9 mouse cellular contexts compared by ENCODE assay signal in genomic region chr4:28815621-28815920, GRCm38 (mm10). TPM values are rescaled to one million over a fixed set of nuclear protein-coding genes. Genes with fewer than 3 reads are reported as not detected.
A peak's percentile ranks its signal among the peaks of the same experiment; 100 is the strongest.
DNase-seq lines count a peak whose midpoint lies in the region; ATAC-seq and TF ChIP-seq lines count a peak whose summit lies in the region.
"Had no signal": no experiment of that assay in that cellular context is flagged by ENCODE, and none has a peak within 500 bp of the region (broad histone marks: within the 10 kb centered on the region; RNA-seq: fewer than 3 reads in every experiment).

No protein-coding gene starts in this region.

- DNase-seq in left cerebral cortex, adult 2 months (ENCODE audit: extremely low spot score in 1 of 2, low spot score in 2 of 2), result no peak
- no peak for DNase-seq in left cerebral cortex, adult 18-20 months (ENCODE audit: low spot score in 2 of 2)
- no peak for DNase-seq in forebrain, embryonic 10.5 days (ENCODE audit: extremely low spot score, low spot score)
- peak; percentile 33 to 40 for DNase-seq in layer of hippocampus, postnatal 14 days (ENCODE audit: low spot score in 2 of 2)
- DNase-seq in urinary bladder, postnatal 10 days (ENCODE audit: low spot score), result no peak
- DNase-seq in cerebellum, adult 18-20 months, result no peak
- no peak for DNase-seq in cerebellum, adult 11 months

- no peaks in the 10 kb centered on the region for H3K27me3 ChIP-seq in forebrain, embryonic 10.5 days (ENCODE audit: poor library complexity, severe bottlenecking)
- no peaks in the 10 kb centered on the region for H3K27me3 ChIP-seq in neural tube, embryonic 12.5 days (replicated peaks)

- intact Hi-C loops in left cerebral cortex, adult 2 months (cut with DNase I), result no loop called here

- H3K4me2 ChIP-seq in neural tube, embryonic 12.5 days (replicated peaks), result peak overlapping the region; percentile 74

- H3K4me1 ChIP-seq in forebrain, embryonic 10.5 days, result peaks cover 23% of the 10 kb centered on the region
- peaks cover 6% of the 10 kb centered on the region; the same call in 1 of the 2 replicates for H3K4me1 ChIP-seq in neural tube, embryonic 12.5 days

- WGBS in forebrain, embryonic 10.5 days, result under 1% methylated on average over 15 of the region's 15 CpGs
- under 1% methylated on average over 15 of the region's 15 CpGs for WGBS in neural tube, embryonic 12.5 days

- H3K27ac ChIP-seq in left cerebral cortex, adult 2 months, result peak overlapping the region; percentile 95
- peak overlapping the region; percentile 97 for H3K27ac ChIP-seq in forebrain, embryonic 10.5 days
- H3K27ac ChIP-seq in neural tube, embryonic 12.5 days, result peak overlapping the region; percentile 76
- H3K27ac ChIP-seq: macrophage had no signal

- peak overlapping the region; percentile 53 for H3K4me3 ChIP-seq in left cerebral cortex, adult 2 months
- peak overlapping the region; percentile 83 for H3K4me3 ChIP-seq in forebrain, embryonic 10.5 days
- peak overlapping the region; percentile 87 for H3K4me3 ChIP-seq in neural tube, embryonic 12.5 days

- no peak for TF ChIP-seq CTCF in left cerebral cortex, adult 2 months (IDR thresholded peaks at IDR 0.05)

- H3K36me3 ChIP-seq in forebrain, embryonic 10.5 days (replicated peaks), result peaks cover 2% of the 10 kb centered on the region; the same call in 1 of the 2 replicates
- no peaks in the 10 kb centered on the region for H3K36me3 ChIP-seq in neural tube, embryonic 12.5 days

- no peak for ATAC-seq in neural tube, embryonic 12.5 days (ENCODE audit: low FRiP score, low read depth)

- H3K9ac ChIP-seq in neural tube, embryonic 12.5 days, result peak overlapping the region; percentile 87

- no peaks in the 10 kb centered on the region for H3K9me3 ChIP-seq in forebrain, embryonic 10.5 days
- H3K9me3 ChIP-seq in neural tube, embryonic 12.5 days, result no peaks in the 10 kb centered on the region

RNA-seq across cellular contexts. Expression of gene Epha7, which starts 2.6 kb away (rescaled TPM):
- total RNA-seq in left cerebral cortex, adult 2 months (2021), result 10 to 100 TPM; 80.1 to 84.8 TPM
- total RNA-seq in left cerebral cortex, adult 18-20 months (2021), result 10 to 100 TPM; 76.5 to 82.0 TPM
- polyA plus RNA-seq in forebrain, embryonic 10.5 days (2016; fragmentation: Nextera tagmentation; extraction: Ambion mirVana), result 41.8 and 47.9 TPM in 2 replicates
- total RNA-seq in layer of hippocampus, postnatal 14 days (2021), result 100 to 1,000 TPM; 149 to 163 TPM
- polyA plus RNA-seq in neural tube, embryonic 12.5 days (2016; fragmentation: Nextera tagmentation; extraction: Ambion mirVana), result 59.9 and 66.9 TPM in 2 replicates

Comparison
In these comparisons a context has a peak if more than half of its experiments do, and no peak if none do; other contexts are left out.
1. DNase-seq: peak in layer of hippocampus, postnatal 14 days (2 of 2); none in left cerebral cortex, adult 2 months (0 of 2), left cerebral cortex, adult 18-20 months (0 of 2), forebrain, embryonic 10.5 days (single experiment), urinary bladder, postnatal 10 days (single experiment), cerebellum, adult 18-20 months (0 of 2) and cerebellum, adult 11 months (single experiment).
2. Peak in every context shown above with its lines, with median percentiles within 50 percentile points of each other: H3K27ac ChIP-seq and H3K4me3 ChIP-seq.